ENCODE assay signal across 8 mouse cellular contexts in genomic region chr11:101171721-101172433, GRCm38 (mm10). TPM values are rescaled to one million over a fixed set of nuclear protein-coding genes. Genes with fewer than 3 reads are reported as not detected.
DNase-seq lines count a peak whose midpoint lies in the region; ATAC-seq lines count a peak whose summit lies in the region.

No protein-coding gene starts in this region.

- under 1% methylated on average over 31 of the region's 31 CpGs for WGBS in hindbrain, embryonic 16.5 days

- peak overlapping the region; percentile 68 for H3K9ac ChIP-seq in hindbrain, embryonic 16.5 days (ENCODE audit: low read depth, low read length)

- H3K36me3 ChIP-seq in hindbrain, embryonic 16.5 days (ENCODE audit: control insufficient read depth, insufficient read depth, low read length) = peaks cover 8% of the 10 kb centered on the region

- H3K4me1 ChIP-seq in hindbrain, embryonic 16.5 days (ENCODE audit: control insufficient read depth, insufficient read depth, low read depth, low read length) = peaks cover 62% of the 10 kb centered on the region

- peak; percentile 72 for DNase-seq in cerebellum, adult 11 months
- no peak for DNase-seq in cerebellum, postnatal 4 days (ENCODE audit: low spot score in 2 of 2)
- DNase-seq in cerebellum, adult 9-10 months = peak; percentile 85
- peak; percentile 67 for DNase-seq in gastrocnemius, adult 18-20 months (ENCODE audit: low spot score)
- DNase-seq in left cerebral cortex, postnatal 14 days (ENCODE audit: low spot score in 2 of 2) = peak; percentile 75 to 76
- peak; percentile 76 for DNase-seq in right cerebral cortex, postnatal 25 days

- peak overlapping the region; percentile 78 for H3K4me2 ChIP-seq in hindbrain, embryonic 16.5 days (ENCODE audit: low read length)

- H3K27ac ChIP-seq in hindbrain, embryonic 16.5 days (ENCODE audit: low read depth, low read length) = peak overlapping the region; percentile 85

- intact Hi-C loops in left cerebral cortex, postnatal 14 days (cut with DNase I) = loop anchor here (5.0 to 10.0 kb wide), 2 partner anchors 47 to 75 kb away; partner anchors contain the start of gene Psmc3ip

- H3K9me3 ChIP-seq in hindbrain, embryonic 16.5 days (ENCODE audit: control insufficient read depth, low read length) = no peaks in the 10 kb centered on the region

- peaks cover 19% of the 10 kb centered on the region for H3K27me3 ChIP-seq in hindbrain, embryonic 16.5 days (replicated peaks; ENCODE audit: control insufficient read depth, insufficient read depth, low read length)

- H3K4me3 ChIP-seq in hindbrain, embryonic 16.5 days (ENCODE audit: low read length) = peak overlapping the region; percentile 54

- ATAC-seq in hindbrain, embryonic 16.5 days = peak; percentile 14
- peak; percentile 19; the same call in 1 of the 2 replicates for ATAC-seq in megakaryocyte, adult 5-6 weeks (ENCODE audit: poor library complexity, severe bottlenecking)

RNA-seq across cellular contexts. Expression of gene Plekhh3, which starts 0.7 kb away (rescaled TPM):
- 10 to 100 TPM; 19.4 to 24.2 TPM for total RNA-seq in gastrocnemius, adult 18-20 months (2021)
- 9.3 and 9.5 TPM in 2 replicates for polyA plus RNA-seq in hindbrain, embryonic 16.5 days (2015; fragmentation: Nextera tagmentation; extraction: Ambion mirVana)
- 10 to 100 TPM in 1 of 2 experiments, 1 to 10 TPM in 1; 7.7 to 10.2 TPM for total RNA-seq in left cerebral cortex, postnatal 14 days (2021)
- total RNA-seq in megakaryocyte, adult 5-6 weeks (2015) = 0.96 and 1.6 TPM in 2 replicates
- total RNA-seq in megakaryocyte, adult 5-6 weeks (2017) = 1.8 and 3.8 TPM in 2 replicates

RNA-seq across cellular contexts. Expression of gene Cntnap1, which starts 1.6 kb away (rescaled TPM):
- total RNA-seq in gastrocnemius, adult 18-20 months (2021) = 1 to 10 TPM in 1 of 2 experiments, under 1 TPM in 1; 0.82 to 1.2 TPM
- polyA plus RNA-seq in hindbrain, embryonic 16.5 days (2015; fragmentation: Nextera tagmentation; extraction: Ambion mirVana) = 8.7 and 11.2 TPM in 2 replicates
- total RNA-seq in left cerebral cortex, postnatal 14 days (2021) = 100 to 1,000 TPM; 124 to 128 TPM
- not detected in 2 replicates for total RNA-seq in megakaryocyte, adult 5-6 weeks (2015)
- total RNA-seq in megakaryocyte, adult 5-6 weeks (2017) = 0.07 TPM in 1 of 2 replicates, not detected in the other

RNA-seq across cellular contexts. Expression of gene Ccr10, which starts 3.4 kb away (rescaled TPM):
- total RNA-seq in gastrocnemius, adult 18-20 months (2021) = not detected
- polyA plus RNA-seq in hindbrain, embryonic 16.5 days (2015; fragmentation: Nextera tagmentation; extraction: Ambion mirVana) = 0.32 and 0.60 TPM in 2 replicates
- total RNA-seq in left cerebral cortex, postnatal 14 days (2021) = under 1 TPM; 0.19 to 0.26 TPM
- total RNA-seq in megakaryocyte, adult 5-6 weeks (2015) = 0.11 TPM in 1 of 2 replicates, not detected in the other
- 0.07 and 0.37 TPM in 2 replicates for total RNA-seq in megakaryocyte, adult 5-6 weeks (2017)

RNA-seq across cellular contexts. Expression of gene Tubg2, which starts 16.2 kb away (rescaled TPM):
- total RNA-seq in gastrocnemius, adult 18-20 months (2021) = 1 to 10 TPM; 2.7 to 3.3 TPM
- polyA plus RNA-seq in hindbrain, embryonic 16.5 days (2015; fragmentation: Nextera tagmentation; extraction: Ambion mirVana) = 56.9 and 60.3 TPM in 2 replicates
- 10 to 100 TPM; 49.0 to 49.5 TPM for total RNA-seq in left cerebral cortex, postnatal 14 days (2021)
- not detected in 2 replicates for total RNA-seq in megakaryocyte, adult 5-6 weeks (2015)
- not detected in 2 replicates for total RNA-seq in megakaryocyte, adult 5-6 weeks (2017)

RNA-seq across cellular contexts. Expression of gene Tubg1, which starts 52.1 kb away (rescaled TPM):
- total RNA-seq in gastrocnemius, adult 18-20 months (2021) = 10 to 100 TPM; 24.7 to 26.2 TPM
- 79.6 and 80.2 TPM in 2 replicates for polyA plus RNA-seq in hindbrain, embryonic 16.5 days (2015; fragmentation: Nextera tagmentation; extraction: Ambion mirVana)
- total RNA-seq in left cerebral cortex, postnatal 14 days (2021) = 10 to 100 TPM; 52.1 to 52.7 TPM
- 14.5 and 15.2 TPM in 2 replicates for total RNA-seq in megakaryocyte, adult 5-6 weeks (2015)
- 32.2 and 34.4 TPM in 2 replicates for total RNA-seq in megakaryocyte, adult 5-6 weeks (2017)

Comparison
In these comparisons a context has a peak if more than half of its experiments do, and no peak if none do; other contexts are left out.
1. DNase-seq: peak in cerebellum, adult 11 months (single experiment), cerebellum, adult 9-10 months (single experiment), gastrocnemius, adult 18-20 months (single experiment), left cerebral cortex, postnatal 14 days (2 of 2) and right cerebral cortex, postnatal 25 days (single experiment); none in cerebellum, postnatal 4 days (0 of 2).
2. RNA of gene Cntnap1, which starts 1.6 kb away (total RNA-seq): 124 to 128 TPM in left cerebral cortex, postnatal 14 days; 0.82 to 1.2 TPM in gastrocnemius, adult 18-20 months and 0.07 TPM in megakaryocyte, adult 5-6 weeks; every median in the first group is over 10 times any median in the second.